Mouse (Mus musculus) brain, adult 2 months (tissue): ENCODE results near the gene Cnih2.
"Not testable (repeated sequence)": the region's sequence is repeated elsewhere in the genome, so short reads cannot be mapped to it uniquely, and the experiment has no call there.

Source experiments
- DNase-seq: peaks from one replicate; pipeline ENCODE4 v3.0.0; 2011; ENCODE audit warnings: low read depth, low spot score

Cnih2 gene

DNA sequence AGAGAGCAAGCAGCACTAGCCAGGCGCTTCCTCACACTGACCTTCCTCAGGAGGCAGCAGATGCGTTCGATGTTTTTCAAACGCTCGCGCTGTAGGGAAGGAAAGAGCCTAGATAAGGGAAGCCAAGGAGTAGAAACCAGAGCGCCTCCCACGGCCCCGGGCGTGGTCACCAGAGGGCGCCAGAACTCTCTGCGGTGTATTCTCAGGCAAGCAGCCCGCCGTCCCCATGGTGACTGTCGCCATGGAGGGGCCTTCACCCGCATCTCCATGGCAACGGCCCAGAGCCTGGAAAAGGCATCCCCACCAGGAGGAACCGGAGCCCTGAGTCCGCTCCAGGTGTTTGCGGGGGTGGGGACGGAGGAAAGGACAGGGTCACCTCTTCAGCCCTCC is 4.1 kb downstream of the Cnih2 start:
- DNase-seq: peak; percentile 97

DNA sequence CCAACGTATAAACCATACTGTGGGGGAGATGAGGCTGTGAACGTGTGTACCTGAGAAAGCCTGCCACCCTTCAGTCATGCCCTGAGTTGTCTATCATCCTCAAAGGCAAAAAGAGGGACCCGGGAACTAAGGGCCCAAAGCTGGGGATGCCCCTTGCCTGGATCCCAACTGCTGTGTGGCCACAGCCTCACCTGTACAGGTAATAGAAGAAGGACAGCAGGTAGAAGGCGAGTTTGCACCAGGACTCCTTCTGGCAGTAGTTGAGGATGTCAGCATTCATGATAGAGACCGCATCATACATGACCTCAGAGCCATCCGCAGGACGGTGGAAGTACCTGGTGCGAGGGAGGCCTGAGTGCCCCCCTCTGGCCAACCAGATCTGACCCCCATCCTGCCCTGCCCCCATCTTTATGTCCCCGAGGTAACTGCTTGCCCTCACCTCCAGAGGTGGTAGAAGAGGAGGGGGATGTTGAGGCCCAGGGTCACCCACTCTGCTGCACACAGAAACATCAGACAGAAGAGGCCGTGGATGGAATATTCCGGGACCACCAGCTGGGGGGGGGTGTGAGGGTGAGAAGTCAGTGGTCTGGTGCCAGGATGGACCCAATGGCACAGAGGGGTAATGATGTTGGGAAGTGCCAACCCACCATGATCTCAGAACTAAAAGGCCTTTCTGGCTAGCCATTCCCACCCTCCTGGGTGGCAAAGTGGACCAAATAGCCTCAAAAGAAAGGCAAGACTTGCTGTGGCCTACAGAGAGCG is 4.7 kb downstream of the Cnih2 start:
- DNase-seq: no peak

DNA sequence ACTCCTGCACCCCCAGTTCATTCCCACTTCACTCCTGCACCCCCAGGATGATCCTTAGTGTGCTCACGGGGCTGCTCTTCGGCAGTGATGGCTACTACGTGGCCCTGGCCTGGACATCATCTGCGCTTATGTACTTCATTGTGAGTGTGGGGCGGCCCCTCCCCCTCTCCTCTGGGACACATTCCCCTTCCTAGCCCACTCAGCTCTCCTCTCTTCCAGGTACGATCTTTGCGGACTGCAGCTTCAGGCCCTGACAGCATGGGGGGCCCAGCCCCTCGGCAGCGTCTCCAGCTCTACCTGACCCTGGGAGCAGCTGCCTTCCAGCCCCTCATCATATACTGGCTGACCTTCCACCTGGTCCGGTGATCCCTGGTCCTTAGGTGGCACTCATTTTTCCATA is 6.2 kb downstream of the Cnih2 start:
- DNase-seq: no peak

DNA sequence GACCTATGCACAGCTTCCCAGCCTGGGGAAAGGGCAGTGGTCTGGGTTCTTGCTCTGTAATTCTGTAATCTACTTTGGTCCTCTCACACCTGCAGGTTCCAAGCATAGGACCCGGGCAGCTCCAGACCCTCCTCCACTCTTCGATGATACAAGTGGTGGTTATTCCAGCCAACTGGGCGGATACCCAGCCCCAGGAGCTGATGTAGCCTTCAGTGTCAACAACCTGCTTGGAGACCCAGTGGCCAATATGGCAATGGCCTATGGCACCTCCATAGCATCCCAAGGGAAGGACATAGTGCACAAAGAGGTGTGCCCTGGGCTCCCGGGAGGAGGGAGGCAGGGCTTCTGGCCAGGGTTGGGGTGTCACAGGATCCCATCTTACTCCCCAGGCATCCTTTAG is 9.0 kb downstream of the Cnih2 start:
- no peak for DNase-seq

DNA sequence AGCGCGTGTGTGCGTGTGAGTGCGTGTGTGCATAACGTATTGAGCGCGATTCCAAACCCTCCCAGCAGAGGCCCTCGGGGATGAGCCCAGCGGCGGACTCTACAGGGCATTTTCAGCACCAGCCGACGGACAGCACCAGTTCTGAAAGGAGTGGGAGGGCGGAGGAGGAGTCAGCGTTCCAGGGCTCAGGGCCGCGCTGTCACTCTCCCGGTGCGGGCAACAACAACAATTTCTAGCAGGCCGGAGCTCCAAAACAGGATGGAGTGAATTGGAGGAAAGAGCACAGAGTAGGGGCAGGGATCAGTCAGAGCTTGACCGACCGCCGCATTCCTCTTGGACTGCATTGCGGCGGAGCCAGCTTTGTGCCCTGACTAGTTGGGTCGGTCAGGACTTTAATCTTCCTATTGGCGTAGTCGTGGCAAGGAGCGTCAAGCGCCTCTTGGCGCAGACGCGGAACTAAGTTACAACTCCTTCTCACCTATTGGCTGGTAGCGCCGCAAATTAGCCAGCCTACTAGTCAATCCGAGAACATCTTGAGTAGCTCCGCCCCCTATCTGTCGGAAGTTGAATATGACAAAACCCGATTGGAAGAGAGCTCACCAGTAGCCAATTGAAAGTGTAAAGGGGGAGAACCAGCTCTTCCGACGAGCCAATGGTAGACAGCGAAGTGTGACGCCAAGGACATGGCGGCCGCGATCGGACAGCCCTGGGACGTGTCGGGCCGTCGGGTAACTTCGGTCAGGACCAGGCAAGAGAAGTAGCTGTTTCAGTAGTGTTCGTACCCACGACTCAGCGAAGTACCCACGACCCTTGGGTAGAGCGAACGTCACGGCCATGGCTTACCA is 10.2 kb downstream of the Cnih2 start, which contains the start of gene Yif1a:
TSS of gene Yif1a (plus strand) at position 655 of the 845 bp plus-strand sequence.
- peak; percentile 100 for DNase-seq

DNA sequence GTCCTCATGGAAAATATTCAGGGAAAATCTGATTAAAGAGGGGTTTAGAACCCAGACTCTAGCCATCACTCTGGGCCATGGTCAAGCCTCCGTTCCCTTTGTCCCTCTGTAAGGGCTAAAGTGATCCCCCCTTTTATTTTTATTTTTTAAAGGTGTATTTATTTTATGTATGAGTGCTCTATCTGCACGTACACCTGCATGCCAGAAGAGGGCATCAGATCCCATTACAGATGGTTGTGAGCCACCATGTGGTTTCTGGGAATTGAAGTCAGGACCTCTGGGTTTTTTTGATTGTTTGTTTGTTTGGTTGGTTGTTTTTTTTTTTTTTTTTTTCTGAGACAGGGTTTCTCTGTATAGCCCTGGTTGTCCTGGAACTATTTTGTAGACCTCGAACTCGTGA is 11.8 kb downstream of the Cnih2 start:
- DNase-seq: not testable (repeated sequence)

DNA sequence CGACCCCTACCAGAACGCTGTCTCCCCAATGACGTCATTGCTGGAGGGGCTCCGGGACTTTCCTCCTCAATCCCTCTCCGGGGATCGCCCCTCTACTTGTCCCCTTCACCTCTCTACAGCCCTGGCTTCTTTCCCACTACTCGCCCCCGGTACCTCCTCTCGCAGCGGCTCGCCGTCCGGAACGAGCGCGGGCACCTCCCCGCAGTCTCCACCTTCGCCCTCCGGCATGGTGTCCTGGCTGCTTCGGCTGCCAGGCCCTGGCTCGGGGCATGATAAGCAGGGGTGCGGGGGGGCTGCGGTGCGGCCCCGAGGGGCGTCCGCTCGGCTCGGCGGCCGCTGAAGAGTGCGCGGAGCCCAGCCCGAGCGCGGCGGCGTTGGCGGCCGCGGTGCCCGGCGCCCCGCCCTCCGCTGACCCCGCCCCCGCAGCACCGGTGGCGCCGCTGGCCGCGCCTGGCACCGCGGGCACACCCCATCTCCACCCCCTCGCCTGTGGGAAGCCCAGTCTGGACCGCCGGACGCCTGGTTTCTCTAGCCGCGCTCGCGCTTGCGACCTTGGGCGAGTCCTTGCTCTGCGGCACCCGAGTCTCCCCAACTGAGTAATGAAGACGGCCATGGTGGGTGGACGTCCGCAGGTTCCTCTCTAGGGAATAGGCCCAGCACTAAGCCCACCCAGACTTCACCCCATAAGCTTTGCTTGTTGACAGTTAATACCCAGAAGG is 13.0 kb downstream of the Cnih2 start, which contains the start of gene Tmem151a:
TSS of gene Tmem151a (minus strand) at position 387 of the 719 bp plus-strand sequence.
- peak; percentile 87 for DNase-seq

DNA sequence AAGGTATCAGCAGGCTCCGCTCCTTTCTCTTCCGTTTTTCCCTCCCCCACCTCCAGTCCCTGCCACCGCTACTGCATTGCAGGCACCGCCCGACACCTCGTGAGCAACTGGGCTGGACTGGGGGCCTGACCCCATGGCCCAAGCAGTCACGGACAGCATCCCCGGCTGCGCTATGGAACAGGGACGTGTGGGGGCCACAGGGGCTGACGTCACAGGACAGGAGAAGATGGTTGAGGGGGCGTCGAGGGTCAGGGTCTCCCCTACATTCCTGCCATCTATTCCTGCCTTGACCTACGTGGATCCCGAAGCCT is 13.5 kb downstream of the Cnih2 start:
- peak; percentile 63 for DNase-seq

DNA sequence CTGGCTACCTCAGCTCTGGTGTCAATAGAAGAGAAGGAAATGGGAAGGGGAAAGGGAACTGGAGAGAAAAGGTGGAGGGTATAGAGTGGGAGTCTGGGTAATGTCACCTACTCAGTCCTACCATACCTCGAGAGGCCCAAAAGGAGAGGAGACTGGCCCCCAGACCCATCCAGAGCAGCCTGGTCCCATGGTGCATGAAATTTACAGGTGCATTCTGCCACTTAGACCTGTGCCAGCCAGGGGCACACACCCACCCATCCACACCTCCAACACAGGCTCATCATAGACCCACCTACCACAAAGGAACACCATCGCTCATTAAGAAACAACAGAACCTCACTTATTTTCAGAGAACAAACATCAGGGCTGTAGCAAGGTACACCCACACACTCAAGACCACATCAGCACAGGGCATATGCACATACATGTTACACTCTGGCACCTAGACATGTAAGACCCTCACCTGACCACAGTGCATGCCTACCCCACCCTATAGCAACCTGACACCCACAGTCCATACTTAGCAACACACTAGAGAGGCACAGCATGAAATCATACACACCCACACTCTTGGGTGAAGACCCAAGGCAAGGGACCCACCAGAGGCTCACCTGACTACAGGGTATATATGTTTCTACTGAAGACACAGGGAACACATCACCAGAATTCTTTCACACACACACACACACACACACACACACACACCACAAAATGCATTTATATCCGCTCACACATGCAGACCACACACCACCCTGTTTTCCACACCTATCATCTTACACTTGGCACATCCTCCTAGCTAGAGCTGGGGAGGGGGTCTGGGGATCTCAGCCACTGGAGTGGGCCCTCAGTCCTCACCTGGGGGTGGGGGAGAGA is 14.1 kb downstream of the Cnih2 start:
- no peak for DNase-seq

DNA sequence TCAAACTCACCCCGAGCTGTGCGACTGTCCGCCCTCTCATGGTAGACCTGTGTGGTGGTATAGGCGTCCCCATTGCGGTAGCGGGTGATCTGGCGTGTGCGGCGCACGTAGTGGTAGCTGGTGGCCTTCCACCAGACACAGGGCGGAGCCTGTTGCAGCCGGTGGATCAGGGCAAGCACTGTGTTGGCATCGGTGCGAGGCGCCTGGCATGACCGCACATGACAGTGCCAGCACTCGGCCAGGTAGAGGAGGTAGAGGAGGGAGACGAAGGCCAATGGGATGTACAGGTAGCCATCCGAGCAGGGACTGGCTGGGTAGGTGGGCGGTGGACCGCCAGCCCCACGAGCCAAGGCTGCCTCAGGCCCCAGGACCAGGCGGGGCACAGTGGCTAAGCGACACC is 15.7 kb downstream of the Cnih2 start:
- DNase-seq: no peak

DNA sequence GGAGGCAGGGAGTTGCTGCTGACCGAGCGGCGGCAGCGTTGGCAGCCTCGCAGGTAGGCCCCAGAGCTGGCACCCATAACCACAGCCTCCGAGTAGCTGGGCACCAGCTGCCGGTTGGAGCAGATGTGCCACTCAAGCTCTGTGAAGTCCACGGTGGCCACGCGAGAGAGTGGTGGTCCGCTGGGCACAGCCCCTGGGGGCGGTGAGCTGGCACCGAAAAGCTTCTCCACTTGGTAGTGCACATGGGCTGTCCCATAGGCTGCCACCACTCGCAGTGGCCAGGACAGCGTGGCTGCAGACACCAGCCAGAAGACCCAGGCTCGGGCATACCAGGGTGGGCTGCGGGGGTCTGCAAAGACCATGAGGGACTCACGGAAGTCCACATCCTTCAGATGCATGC is 16.3 kb downstream of the Cnih2 start:
- no peak for DNase-seq

DNA sequence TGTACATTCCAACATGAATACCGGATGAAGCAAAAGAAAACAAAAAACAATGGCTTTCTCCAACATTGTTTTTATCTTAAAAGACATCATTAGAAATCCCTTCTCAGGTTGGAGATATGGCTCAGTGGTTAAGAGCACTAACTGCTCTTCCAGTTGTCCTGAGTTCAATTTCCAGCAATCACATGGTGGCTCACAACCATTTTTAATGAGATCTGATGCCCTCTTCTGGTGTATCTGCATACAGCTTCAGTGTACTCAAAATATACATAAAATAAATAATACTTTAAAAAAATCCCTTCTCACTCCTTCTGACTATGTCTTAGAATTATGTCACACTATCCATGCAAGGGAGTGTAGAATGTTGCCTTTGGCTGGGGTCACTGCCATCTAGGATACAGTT is 19.0 kb downstream of the Cnih2 start:
- DNase-seq: no peak

DNA sequence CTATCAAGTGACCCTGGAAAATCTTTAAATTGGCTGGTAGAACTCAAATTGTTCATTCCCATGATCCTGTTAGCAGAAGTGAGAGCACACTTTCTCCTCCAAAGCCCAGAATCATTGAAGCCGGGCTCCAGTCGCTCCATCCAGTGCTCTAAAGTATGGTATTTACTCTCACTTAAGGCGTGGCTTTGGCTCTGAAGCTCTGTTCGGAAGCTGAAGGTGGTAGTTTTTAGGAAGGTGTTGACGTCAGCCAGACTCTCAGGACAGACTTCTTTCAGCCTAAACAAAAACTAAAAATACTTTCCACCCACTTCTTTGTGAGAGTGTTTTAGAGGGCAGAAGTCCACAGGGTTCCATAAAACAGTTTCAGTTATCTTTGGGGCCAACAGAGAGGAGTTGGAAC is 24.8 kb downstream of the Cnih2 start:
- DNase-seq: peak; percentile 66

DNA sequence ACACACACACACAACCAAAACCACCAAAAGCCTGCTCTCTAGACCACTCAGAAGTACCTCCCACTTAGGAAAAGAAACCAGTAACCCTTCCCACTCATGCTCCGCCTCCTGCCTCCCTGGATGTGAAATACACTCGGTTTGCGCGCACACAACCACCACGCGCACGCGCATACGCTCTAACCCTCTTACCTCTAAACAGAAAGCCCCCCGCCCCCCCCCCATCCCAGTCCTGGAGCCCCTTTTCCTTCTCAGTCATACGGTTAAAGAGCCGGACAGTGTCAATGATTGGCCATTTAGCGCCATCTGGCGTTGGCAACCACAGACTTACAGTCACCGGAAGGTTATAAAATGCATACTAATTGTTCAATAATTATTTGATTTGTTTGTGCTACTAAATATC is 25.3 kb downstream of the Cnih2 start:
- DNase-seq: peak; percentile 74

DNA sequence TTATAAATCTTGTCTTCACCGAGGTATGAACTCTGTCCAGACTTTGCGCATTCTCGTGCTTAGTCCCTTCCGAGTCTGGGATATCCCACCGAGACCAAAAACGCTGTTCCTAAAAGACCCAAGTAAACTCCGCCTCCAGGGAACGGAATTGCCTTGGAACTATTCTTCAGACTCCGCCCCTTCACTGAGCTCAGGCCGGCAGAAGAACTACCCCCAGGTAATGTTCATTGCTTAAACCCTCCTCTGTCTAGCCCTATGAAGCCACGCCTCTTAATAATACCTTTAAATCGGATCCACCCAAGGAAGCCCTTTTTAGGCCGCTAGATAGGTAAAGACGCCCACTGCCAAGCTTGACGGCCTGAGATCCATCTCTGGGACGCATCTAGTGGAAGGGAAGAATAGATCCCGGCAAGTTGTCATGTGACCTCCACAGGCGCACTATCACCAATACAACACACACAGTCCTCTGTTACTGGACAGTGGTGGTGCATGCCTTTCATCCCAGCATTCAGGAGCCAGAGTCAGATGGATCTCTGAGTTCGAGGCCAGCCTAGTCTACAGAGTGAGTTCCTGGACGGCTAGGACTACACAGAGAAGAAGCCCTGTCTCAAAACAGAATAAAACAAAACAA is 25.8 kb downstream of the Cnih2 start:
- DNase-seq: no peak

DNA sequence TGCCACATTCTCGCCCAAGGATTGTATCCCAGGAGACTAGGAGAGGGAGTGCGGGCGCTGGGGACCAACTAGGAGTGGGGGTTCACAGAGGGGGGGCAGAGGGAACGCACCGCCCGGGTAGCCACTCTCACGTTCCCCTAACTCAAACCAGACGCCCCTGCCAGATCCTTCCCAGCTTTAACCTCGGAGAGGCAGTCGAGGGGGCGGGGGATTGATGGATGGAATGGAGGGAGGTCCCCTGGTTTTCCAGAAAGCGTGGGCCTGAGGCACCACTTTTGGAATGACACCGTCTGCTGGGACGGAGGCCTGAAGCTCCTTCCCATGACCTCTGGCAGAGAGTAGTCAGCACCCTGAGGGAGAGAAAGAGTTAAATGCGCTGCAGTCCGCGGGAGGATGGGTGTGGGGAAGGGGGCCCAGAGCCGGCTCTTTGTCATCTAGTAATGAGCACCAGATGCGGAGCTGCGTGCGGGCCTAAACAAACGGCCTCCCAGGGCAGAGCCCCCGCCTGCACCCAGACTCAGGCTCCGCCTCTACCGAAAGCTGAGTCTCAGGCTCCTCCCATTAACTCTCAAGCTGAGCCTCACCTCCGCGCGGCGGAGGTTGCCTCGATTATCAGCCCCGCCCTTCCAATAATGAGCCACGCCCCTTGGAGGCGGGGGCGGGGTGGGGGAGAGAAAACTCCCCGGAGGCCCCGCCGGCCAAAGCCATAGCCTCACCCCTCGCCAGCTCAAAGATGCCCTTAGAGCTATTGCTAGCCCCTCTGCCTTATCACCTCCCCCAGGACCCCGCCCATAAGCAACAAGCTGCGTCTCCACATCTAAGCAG is 26.6 kb downstream of the Cnih2 start:
- DNase-seq: peak; percentile 71

DNA sequence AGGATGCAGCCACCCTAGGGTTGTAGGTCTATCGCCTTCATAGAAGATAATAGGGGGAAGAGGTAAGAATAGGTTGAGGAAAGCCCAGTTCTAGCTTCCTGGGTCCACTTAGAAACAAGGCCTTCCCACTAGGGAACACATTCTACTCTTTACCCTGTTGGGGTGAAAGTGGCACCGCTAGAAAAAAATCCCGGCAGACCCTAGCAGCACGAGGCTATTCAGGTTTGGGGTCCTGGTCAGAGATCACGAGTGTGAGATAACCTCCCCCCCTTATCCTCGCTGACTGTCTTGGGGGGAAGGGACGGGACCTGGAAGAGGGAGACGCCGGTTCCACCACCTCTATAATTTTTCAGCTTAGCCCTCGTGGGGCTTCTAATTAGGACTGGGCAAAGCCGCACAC is 27.2 kb downstream of the Cnih2 start:
- no peak for DNase-seq

DNA sequence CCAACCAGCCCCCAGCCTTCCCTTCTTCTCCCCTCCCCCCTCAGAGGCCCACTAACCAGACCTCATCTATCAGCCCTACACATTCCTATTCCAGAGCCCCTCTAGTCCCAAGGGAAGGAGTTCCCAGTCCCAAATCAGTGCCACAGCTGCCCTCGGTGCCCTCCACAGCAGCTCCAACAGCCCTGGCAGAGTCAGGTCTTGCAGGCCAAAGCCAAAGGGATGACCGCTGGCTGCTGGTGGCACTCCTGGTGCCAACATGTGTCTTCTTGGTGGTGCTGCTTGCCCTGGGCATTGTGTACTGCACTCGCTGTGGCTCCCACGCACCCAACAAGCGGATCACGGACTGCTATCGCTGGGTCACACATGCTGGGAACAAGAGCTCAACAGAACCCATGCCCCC is 28.3 kb downstream of the Cnih2 start:
- no peak for DNase-seq

DNA sequence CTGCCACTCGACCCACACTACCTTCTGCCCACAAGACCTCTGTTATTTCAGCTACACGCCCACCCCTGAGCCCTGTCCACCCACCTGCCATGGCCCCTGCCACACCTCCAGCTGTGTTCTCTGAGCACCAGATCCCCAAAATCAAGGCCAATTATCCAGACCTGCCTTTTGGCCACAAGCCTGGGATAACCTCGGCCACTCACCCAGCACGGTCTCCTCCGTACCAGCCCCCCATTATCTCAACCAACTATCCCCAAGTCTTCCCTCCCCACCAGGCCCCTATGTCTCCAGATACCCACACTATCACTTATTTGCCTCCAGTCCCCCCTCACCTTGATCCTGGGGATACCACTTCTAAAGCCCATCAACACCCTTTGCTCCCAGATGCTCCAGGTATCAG is 28.8 kb downstream of the Cnih2 start:
- DNase-seq: no peak
